Mouse (Mus musculus): Measurements from ENCODE around the gene Smpd1. TPM values are rescaled to one million over a fixed set of nuclear protein-coding genes. Genes with fewer than 3 reads are reported as not detected.
A peak's percentile ranks its signal among the peaks of the same experiment; 100 is the strongest.

Smpd1 gene
- total and polyA plus RNA-seq, 2 experiments from 2014 or later = 85.3 to 159 TPM

GRCm38 (mm10) chr7:105527306-105527937, 26.7 kb upstream of the Smpd1 start:
- Histone ChIP-seq H3K4me1 (ENCODE audit: control insufficient read depth, insufficient read depth) (no peaks in the 10 kb centered on the region), H3K27ac (ENCODE audit: low read depth) (no peak overlapping the region), H3K4me3 (ENCODE audit: low read depth, low read length) (no peak overlapping the region), H3K4me2 (ENCODE audit: low read depth, low read length) (no peak overlapping the region), H3K9ac (replicated peaks; ENCODE audit: low read depth, low read length) (no peak overlapping the region), H3K36me3 (replicated peaks; ENCODE audit: control insufficient read depth, insufficient read depth, low read length) (no peaks in the 10 kb centered on the region), H3K9me3 (replicated peaks; ENCODE audit: control insufficient read depth, low read length) (no peaks in the 10 kb centered on the region), H3K27me3 (ENCODE audit: control insufficient read depth, insufficient read depth, low read length) (no peaks in the 10 kb centered on the region)
- TF ChIP-seq CTCF (IDR thresholded peaks at IDR 0.05; ENCODE audit: low read depth) (peak; percentile 81), EP300 (IDR thresholded peaks at IDR 0.05; ENCODE audit: low read depth) (no peak)
- 56% methylated on average over 1 of the region's 1 CpGs for WGBS
- DNase-seq (ENCODE audit: low spot score) = peak; percentile 52
- peak; percentile 74; the same call in 1 of the 2 replicates for ATAC-seq (ENCODE audit: insufficient read depth, low read depth)

DNA sequence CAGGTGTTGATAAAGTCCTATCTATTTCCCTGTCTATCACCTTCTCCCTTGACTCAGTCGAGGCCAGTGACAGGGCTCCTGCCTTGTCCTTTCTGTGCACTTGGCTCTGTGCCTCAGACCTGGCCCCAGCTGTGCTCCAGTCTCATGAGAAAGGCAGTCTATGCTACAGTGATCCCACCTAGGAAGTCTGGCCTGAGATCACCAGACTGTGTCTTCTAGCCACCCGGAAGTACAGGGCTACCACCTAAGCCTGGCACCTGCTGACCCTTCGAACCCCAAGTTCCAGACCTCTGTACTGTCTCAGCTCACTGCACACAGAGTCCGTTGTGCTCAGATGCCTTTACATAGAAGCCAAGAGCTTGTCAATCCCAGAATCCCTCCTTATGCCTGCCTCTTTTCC, 26.1 kb upstream of the Smpd1 start:
- Histone ChIP-seq H3K27ac (ENCODE audit: low read depth) (no peak overlapping the region), H3K4me3 (ENCODE audit: low read depth, low read length) (no peak overlapping the region), H3K9me3 (replicated peaks; ENCODE audit: control insufficient read depth, low read length) (no peaks in the 10 kb centered on the region), H3K36me3 (replicated peaks; ENCODE audit: control insufficient read depth, insufficient read depth, low read length) (no peaks in the 10 kb centered on the region), H3K27me3 (ENCODE audit: control insufficient read depth, insufficient read depth, low read length) (no peaks in the 10 kb centered on the region), H3K4me1 (ENCODE audit: control insufficient read depth, insufficient read depth) (no peaks in the 10 kb centered on the region), H3K9ac (replicated peaks; ENCODE audit: low read depth, low read length) (no peak overlapping the region), H3K4me2 (ENCODE audit: low read depth, low read length) (no peak overlapping the region)
- TF ChIP-seq CTCF (IDR thresholded peaks at IDR 0.05; ENCODE audit: low read depth) (no peak), EP300 (IDR thresholded peaks at IDR 0.05; ENCODE audit: low read depth) (no peak)
- DNase-seq (ENCODE audit: low spot score) = no peak
- no peak for ATAC-seq (ENCODE audit: insufficient read depth, low read depth)
- WGBS = 61% methylated on average over 4 of the region's 4 CpGs

GRCm38 (mm10) chr7:105534162-105534561, 20.0 kb upstream of the Smpd1 start:
- H3K36me3 ChIP-seq (replicated peaks; ENCODE audit: control insufficient read depth, insufficient read depth, low read length) = no peaks in the 10 kb centered on the region
- peak; percentile 30 for TF ChIP-seq CTCF (IDR thresholded peaks at IDR 0.05; ENCODE audit: low read depth)
- no peak for TF ChIP-seq EP300 (IDR thresholded peaks at IDR 0.05; ENCODE audit: low read depth)
- 68% methylated on average over 3 of the region's 3 CpGs for WGBS
- no peak for DNase-seq (ENCODE audit: low spot score)
- no peak overlapping the region for H3K4me2 ChIP-seq (ENCODE audit: low read depth, low read length)
- no peaks in the 10 kb centered on the region for H3K27me3 ChIP-seq (ENCODE audit: control insufficient read depth, insufficient read depth, low read length)
- H3K4me1 ChIP-seq (ENCODE audit: control insufficient read depth, insufficient read depth) = no peaks in the 10 kb centered on the region
- H3K9me3 ChIP-seq (replicated peaks; ENCODE audit: control insufficient read depth, low read length) = no peaks in the 10 kb centered on the region
- H3K4me3 ChIP-seq (ENCODE audit: low read depth, low read length) = no peak overlapping the region
- no peak for ATAC-seq (ENCODE audit: insufficient read depth, low read depth)
- no peak overlapping the region for H3K9ac ChIP-seq (replicated peaks; ENCODE audit: low read depth, low read length)
- H3K27ac ChIP-seq (ENCODE audit: low read depth) = no peak overlapping the region

DNA sequence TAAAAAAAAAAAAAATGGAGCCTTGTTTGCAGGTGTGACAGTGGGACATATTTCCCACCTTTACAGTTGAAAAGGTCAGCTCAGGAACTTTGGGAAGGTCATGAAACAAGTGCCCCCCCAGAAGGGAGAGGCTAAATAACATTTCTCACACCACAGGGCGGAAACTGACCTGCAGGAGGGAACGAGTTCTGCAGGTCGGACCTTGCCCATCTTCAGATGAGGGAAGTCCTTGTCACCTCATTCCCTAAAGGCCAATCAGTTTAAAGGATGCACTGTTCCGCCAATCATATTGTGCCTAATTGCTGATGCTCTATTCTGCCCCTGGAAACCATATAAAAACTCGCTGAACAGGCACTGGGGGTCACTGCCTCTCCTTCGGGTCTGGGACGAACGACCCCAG, 8.2 kb upstream of the Smpd1 start:
- TF ChIP-seq CTCF (IDR thresholded peaks at IDR 0.05; ENCODE audit: low read depth) (no peak), EP300 (IDR thresholded peaks at IDR 0.05; ENCODE audit: low read depth) (no peak)
- Histone ChIP-seq H3K36me3 (replicated peaks; ENCODE audit: control insufficient read depth, insufficient read depth, low read length) (no peaks in the 10 kb centered on the region), H3K27ac (ENCODE audit: low read depth) (no peak overlapping the region)

GRCm38 (mm10) chr7:105547970-105548369, 6.2 kb upstream of the Smpd1 start:
- ATAC-seq (ENCODE audit: insufficient read depth, low read depth) = no peak
- H3K4me2 ChIP-seq (ENCODE audit: low read depth, low read length) = no peak overlapping the region
- WGBS = 62% methylated on average over 7 of the region's 7 CpGs

More for the DNA sequence above, 8.2 kb upstream of the Smpd1 start:
- Histone ChIP-seq H3K4me3 (ENCODE audit: low read depth, low read length) (no peak overlapping the region), H3K4me1 (ENCODE audit: control insufficient read depth, insufficient read depth) (no peaks in the 10 kb centered on the region), H3K9ac (replicated peaks; ENCODE audit: low read depth, low read length) (no peak overlapping the region), H3K4me2 (ENCODE audit: low read depth, low read length) (no peak overlapping the region), H3K9me3 (replicated peaks; ENCODE audit: control insufficient read depth, low read length) (no peaks in the 10 kb centered on the region), H3K27me3 (ENCODE audit: control insufficient read depth, insufficient read depth, low read length) (no peaks in the 10 kb centered on the region)
- WGBS = 79% methylated on average over 8 of the region's 8 CpGs
- ATAC-seq (ENCODE audit: insufficient read depth, low read depth) (no peak), DNase-seq (ENCODE audit: low spot score) (no peak)

GRCm38 (mm10) chr7:105549035-105549434, 5.1 kb upstream of the Smpd1 start:
- Histone ChIP-seq H3K27ac (ENCODE audit: low read depth) (no peak overlapping the region), H3K9ac (replicated peaks; ENCODE audit: low read depth, low read length) (no peak overlapping the region), H3K4me1 (ENCODE audit: control insufficient read depth, insufficient read depth) (peaks cover 6% of the 10 kb centered on the region; the same call in 1 of the 2 replicates), H3K4me2 (ENCODE audit: low read depth, low read length) (no peak overlapping the region), H3K27me3 (ENCODE audit: control insufficient read depth, insufficient read depth, low read length) (no peaks in the 10 kb centered on the region), H3K9me3 (replicated peaks; ENCODE audit: control insufficient read depth, low read length) (no peaks in the 10 kb centered on the region), H3K4me3 (ENCODE audit: low read depth, low read length) (no peak overlapping the region), H3K36me3 (replicated peaks; ENCODE audit: control insufficient read depth, insufficient read depth, low read length) (no peaks in the 10 kb centered on the region)
- peak; percentile 52 for TF ChIP-seq CTCF (IDR thresholded peaks at IDR 0.05; ENCODE audit: low read depth)
- no peak for TF ChIP-seq EP300 (IDR thresholded peaks at IDR 0.05; ENCODE audit: low read depth)
- ATAC-seq (ENCODE audit: insufficient read depth, low read depth) (no peak), DNase-seq (ENCODE audit: low spot score) (peak; percentile 25)
- WGBS = 38% methylated on average over 6 of the region's 6 CpGs

More at GRCm38 (mm10) chr7:105547970-105548369, 6.2 kb upstream of the Smpd1 start:
- Histone ChIP-seq H3K36me3 (replicated peaks; ENCODE audit: control insufficient read depth, insufficient read depth, low read length) (no peaks in the 10 kb centered on the region), H3K9me3 (replicated peaks; ENCODE audit: control insufficient read depth, low read length) (no peaks in the 10 kb centered on the region), H3K4me1 (ENCODE audit: control insufficient read depth, insufficient read depth) (no peaks in the 10 kb centered on the region), H3K27ac (ENCODE audit: low read depth) (no peak overlapping the region), H3K9ac (replicated peaks; ENCODE audit: low read depth, low read length) (no peak overlapping the region), H3K4me3 (ENCODE audit: low read depth, low read length) (no peak overlapping the region), H3K27me3 (ENCODE audit: control insufficient read depth, insufficient read depth, low read length) (no peaks in the 10 kb centered on the region)
- TF ChIP-seq CTCF (IDR thresholded peaks at IDR 0.05; ENCODE audit: low read depth) (no peak), EP300 (IDR thresholded peaks at IDR 0.05; ENCODE audit: low read depth) (no peak)
- DNase-seq (ENCODE audit: low spot score) = no peak

Measured in heart, postnatal 0 days (tissue).